Mouse (Mus musculus): Measurements from ENCODE around the gene Usp48. TPM values are rescaled to one million over a fixed set of nuclear protein-coding genes. Genes with fewer than 3 reads are reported as not detected.

The Usp48 gene
- total RNA-seq (2023; ENCODE audit: inconsistent age) = 217 to 247 TPM (median 231 TPM) in 4 replicates

GRCm38 (mm10) chr4:137593601-137594495 is at the start of gene Usp48:
Usp48 (plus strand) TSS chr4:137593755.

DNA sequence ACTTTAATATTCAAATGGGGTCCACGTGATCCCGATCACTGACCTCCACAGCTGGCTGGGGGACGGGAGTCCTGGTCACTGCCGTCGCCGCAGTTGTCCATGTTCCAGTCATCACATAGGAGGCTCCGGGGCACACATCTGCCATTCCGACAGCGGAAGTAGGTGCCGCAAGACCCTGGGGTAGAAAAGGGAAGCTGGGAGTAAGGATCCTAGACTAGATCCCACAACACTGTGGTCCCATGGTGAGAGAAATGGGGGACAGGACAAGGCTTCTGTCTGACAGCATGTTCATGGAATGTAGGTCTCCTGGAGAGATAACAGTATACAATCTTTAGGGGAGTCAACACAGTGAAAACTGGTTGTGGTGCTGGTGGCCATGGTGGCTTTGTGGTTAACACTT is 19.1 kb upstream of the Usp48 start, which contains the start of gene Ldlrad2:
Ldlrad2 (minus strand) TSS at position 101 of the 400 bp plus-strand sequence.

DNA sequence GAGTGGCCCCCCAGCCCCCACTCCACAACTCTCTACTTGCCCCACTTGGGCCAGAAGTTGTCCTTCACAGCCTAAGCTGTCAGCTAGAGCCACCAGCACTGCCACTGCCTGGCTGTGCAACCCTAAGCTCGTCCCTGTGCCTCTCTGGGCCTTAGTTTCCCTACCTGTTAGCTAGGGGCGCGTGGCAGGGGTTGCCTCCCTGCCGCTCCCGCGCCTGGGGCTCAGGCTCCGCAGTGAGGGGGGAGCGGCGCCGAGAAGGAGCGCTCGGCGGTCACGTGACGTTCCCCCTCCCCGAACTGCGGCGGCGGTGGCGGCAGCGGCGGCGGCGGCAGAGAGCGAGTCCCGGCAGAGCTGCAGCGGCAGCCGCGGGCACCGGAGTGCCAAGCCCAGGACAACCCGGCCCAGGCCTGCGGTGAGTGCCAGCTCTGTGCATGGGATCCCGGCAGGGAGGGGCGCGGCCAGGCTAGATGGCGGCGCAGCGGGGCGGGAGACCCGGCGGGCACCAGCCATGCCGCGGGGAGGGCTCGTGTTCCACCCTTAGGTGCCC is 71.0 kb downstream of the Usp48 start, which contains the start of gene Rap1gap:
Rap1gap (plus strand) TSS at position 294 of the 547 bp plus-strand sequence.

Other genes with a start within 250 kb of the Usp48 start
- gene Cdc42, start 236.0 kb upstream of the Usp48 start, total RNA-seq (2023; ENCODE audit: inconsistent age) = 462 to 495 TPM (median 482 TPM) in 4 replicates
- not detected in 4 replicates for gene Cela3a, start 184.0 kb upstream of the Usp48 start, total RNA-seq (2023; ENCODE audit: inconsistent age)
- gene Cela3b, start 163.2 kb upstream of the Usp48 start, total RNA-seq (2023; ENCODE audit: inconsistent age) = 0.96 to 1.3 TPM in 2 of 4 replicates, not detected in the others
- not detected in 4 replicates for gene 1700013G24Rik, start 140.5 kb upstream of the Usp48 start, total RNA-seq (2023; ENCODE audit: inconsistent age)
- 1.3 to 3.0 TPM (median 1.7 TPM) in 4 replicates for gene Hspg2, start 125.0 kb upstream of the Usp48 start, total RNA-seq (2023; ENCODE audit: inconsistent age)
- gene Ldlrad2, start 19.2 kb upstream of the Usp48 start, total RNA-seq (2023; ENCODE audit: inconsistent age) = not detected in 4 replicates
- 8.6 to 15.2 TPM (median 12.3 TPM) in 4 replicates for gene Rap1gap, start 71.0 kb downstream of the Usp48 start, total RNA-seq (2023; ENCODE audit: inconsistent age)
- gene Alpl, start 202.6 kb downstream of the Usp48 start, total RNA-seq (2023; ENCODE audit: inconsistent age) = 43.8 to 47.0 TPM (median 45.5 TPM) in 4 replicates

Measured in B cell, adult (primary cell).